Mouse (Mus musculus): ENCODE measurements at regions not wholly inside any gene's neighbourhood (a gene's known extent, or its start where the extent isn't known, plus 50 kb on each side); places are given as distances from the start of the nearest gene placed in this dataset.

DNA sequence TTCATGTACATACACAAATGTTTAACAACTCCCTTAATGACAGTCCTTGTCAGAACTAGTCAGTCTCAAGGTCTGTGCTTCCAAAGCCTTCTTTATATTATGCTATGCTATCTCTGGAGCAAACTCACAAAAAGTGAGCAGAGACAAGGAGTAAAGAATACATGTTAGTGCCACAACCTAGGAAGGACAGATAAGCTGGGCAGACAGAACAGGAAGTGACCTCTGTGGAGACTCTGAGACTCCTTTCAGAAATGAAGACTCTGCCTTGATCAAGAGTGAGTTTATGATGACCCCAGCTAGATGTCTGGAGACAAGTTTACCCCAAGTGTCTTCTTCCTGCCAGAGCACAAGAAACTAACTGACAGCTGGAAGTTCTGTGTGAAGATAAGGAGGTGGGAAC lies 343.8 kb downstream of the Ccser2 start:
- no peak for ATAC-seq (replicated peaks; ENCODE audit: poor library complexity, severe bottlenecking)

GRCm38 (mm10) chr14:36624134-36624533 lies 344.4 kb downstream of the Ccser2 start:
- ATAC-seq (replicated peaks; ENCODE audit: poor library complexity, severe bottlenecking) = no peak

- ATAC-seq (replicated peaks; ENCODE audit: poor library complexity, severe bottlenecking) = no peak
Measured at GRCm38 (mm10) chr14:36623036-36623435, 345.5 kb downstream of the Ccser2 start.

DNA sequence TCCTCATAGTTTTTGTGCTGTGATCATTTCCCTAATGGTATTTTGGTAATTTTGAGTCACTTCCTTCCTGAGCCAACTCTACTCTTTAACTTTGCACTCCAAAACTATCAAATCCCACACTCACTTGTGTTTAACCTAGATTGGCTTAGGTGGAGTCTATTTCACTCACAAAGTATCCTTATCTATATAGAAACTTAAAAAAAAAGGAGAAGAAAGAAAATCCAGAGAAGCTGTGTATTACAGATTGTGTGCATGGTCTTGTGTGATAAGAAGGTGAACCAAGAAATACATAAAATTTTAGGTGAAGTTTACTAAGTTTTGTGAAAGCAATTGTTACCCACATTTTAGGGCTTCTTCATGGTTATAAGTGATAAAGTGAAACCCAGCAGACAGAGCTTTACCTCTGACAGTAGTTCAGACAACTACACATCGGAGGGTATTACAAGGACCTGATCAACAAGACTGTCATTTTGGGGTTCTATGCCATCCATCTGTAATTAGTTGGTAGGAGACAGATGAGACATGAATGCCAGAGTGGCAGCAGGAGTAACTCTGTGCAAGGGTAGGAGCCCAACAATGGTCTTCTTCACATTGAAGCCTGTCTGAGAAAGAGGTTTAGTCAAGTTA lies 350.0 kb downstream of the Ccser2 start:
- ATAC-seq (replicated peaks; ENCODE audit: poor library complexity, severe bottlenecking) = no peak; the same call in 1 of the 2 replicates

DNA sequence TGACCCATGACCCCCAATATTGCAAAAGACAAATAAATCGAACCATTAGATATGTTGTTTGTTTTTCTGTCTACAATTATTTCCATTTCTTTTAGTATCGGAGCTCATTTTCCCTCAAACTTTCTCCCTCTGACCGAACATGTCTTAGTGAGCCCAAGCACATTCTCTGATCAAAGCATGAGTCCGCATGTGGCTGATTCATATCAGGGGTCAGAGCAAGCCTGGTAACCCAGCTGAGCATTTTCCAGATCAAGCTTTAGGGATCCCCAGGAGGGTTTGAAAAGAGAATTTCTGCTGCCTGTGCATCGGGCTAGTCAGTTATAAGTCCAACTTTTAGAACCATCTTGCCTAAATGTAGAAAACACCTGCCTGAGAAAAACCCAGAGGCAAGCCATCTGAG lies 350.6 kb downstream of the Ccser2 start:
- no peak for ATAC-seq (replicated peaks; ENCODE audit: poor library complexity, severe bottlenecking)

- ATAC-seq (replicated peaks; ENCODE audit: poor library complexity, severe bottlenecking) = no peak
Measured at GRCm38 (mm10) chr14:36614926-36615325, 353.7 kb downstream of the Ccser2 start.

- no peak for ATAC-seq (replicated peaks; ENCODE audit: poor library complexity, severe bottlenecking)
Measured at GRCm38 (mm10) chr14:36612860-36613259, 355.7 kb downstream of the Ccser2 start.

GRCm38 (mm10) chr14:36584065-36584635 lies 384.4 kb downstream of the Ccser2 start:
- peak; percentile 56; the same call in 1 of the 2 replicates for ATAC-seq (replicated peaks; ENCODE audit: poor library complexity, severe bottlenecking)

DNA sequence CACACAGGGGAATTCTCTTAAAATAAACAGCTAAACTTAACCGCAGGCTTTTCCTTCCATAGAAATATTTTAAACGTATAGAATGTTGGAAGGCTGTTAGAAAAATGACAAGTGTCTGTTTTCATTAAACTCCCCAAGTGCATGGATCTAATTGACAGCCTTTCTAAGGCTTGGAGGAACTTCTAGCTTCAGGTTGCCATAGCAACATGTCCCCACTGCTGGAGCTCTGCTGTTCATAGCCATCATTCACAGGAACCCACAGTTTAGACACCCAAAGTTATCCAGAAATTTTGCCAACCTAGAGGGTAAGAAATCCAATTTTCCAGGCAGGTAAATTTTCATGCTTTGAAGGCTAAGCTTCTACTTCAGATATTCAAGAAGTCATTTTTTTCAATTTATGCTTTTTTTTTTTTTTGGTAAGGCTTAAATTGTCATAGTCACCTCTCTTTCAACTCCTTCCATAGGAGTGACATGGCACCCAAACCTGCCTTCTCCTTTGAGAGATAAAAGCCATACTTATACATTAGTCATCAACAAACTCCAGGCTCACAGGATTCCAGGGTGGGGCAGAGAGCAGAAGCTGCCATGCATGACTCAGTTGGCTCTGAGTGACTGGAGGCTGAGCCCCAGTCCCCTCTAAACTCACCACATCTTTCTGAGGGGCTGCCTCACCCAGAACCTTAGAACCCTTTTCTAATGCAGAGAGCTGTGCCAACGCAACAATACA lies 385.1 kb downstream of the Ccser2 start:
- no peak for ATAC-seq (replicated peaks; ENCODE audit: poor library complexity, severe bottlenecking)

- no peak for ATAC-seq (replicated peaks; ENCODE audit: poor library complexity, severe bottlenecking)
Measured at GRCm38 (mm10) chr14:36563229-36563865, 405.2 kb downstream of the Ccser2 start.

DNA sequence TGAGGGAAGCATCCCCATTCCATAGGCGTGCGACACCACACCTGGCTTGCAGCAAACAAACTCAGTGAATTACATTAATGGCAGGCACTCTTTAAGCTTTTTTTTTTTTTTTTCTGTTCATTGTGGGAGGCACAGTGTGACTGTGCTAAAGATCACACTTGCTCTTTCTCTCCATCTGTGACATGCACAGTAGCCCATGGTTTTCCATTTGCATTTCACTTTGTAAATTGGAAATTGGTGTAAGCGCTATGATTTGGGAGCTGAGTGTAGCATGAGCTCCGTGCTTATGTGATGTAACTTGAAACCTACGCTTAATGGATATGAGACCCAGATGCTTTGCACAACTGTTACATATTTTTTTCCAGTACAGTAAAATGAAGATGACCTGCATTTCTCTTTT lies 431.2 kb downstream of the Ccser2 start:
- ATAC-seq (replicated peaks; ENCODE audit: poor library complexity, severe bottlenecking) = no peak

DNA sequence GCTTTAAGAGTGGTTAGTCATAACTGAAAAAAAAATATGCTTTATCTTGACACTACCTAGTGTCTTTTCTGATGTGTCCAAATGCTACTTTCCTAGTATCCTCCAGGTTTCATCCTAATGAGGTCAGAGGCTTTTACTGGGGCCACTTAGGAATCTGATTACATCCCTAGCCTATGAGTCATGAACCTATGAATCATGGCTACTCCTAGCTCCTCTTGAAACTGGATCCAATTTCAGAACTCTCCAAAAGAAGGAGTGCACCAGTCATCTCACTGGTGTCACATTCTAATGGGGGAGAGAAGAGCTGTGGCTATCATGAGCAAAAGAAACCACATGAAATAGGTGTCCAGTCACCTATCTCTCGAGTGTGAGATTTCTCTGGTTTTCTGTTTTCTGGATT lies 432.6 kb downstream of the 4930474N05Rik start:
- ATAC-seq (replicated peaks; ENCODE audit: poor library complexity, severe bottlenecking) = no peak

GRCm38 (mm10) chr14:36525591-36526037 lies 430.9 kb downstream of the 4930474N05Rik start:
- ATAC-seq (replicated peaks; ENCODE audit: poor library complexity, severe bottlenecking) = no peak

DNA sequence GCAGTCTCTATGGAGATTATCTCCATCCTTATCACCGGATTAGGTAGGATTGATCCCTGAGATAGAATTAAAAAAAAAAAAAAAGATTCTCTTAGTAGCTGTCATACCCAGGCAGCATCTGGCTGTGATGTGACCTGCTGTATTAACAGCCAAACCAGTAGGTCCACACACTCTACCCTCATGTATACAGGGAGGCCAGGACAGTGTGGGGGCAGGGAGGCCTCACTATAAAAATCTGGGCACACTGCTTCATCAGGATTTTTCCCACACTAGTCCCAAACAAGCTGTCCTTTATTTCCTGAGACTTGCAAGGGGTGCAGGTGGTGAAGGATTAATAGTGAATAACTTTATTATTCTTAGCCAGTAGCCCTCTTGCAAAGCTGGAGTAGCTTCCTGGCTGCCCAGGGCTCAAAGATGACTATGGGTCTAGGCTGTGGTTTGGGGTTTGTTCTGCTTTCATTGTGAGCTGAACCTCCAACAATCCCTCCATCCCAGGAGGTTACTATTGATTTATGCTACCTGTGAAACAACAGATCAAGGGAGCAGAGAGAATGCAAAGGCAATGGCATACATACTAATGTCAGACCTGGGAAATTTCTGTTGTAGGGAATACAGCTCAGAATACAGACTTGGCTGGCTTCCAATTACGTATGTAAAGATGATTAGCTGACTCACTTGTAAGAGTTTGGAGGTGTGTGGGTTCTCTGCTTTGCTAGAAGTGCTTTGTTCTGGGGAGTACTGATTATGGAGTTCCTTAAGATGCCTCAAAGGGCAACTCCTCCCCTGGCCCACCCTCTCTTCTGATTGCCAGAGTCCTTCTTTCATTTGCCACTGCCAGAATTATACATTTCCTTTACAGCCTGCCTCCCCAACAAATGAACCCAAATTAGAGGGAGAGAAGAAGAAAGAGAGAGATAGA lies 407.6 kb downstream of the 4930474N05Rik start:
- no peak for ATAC-seq (replicated peaks; ENCODE audit: poor library complexity, severe bottlenecking)

DNA sequence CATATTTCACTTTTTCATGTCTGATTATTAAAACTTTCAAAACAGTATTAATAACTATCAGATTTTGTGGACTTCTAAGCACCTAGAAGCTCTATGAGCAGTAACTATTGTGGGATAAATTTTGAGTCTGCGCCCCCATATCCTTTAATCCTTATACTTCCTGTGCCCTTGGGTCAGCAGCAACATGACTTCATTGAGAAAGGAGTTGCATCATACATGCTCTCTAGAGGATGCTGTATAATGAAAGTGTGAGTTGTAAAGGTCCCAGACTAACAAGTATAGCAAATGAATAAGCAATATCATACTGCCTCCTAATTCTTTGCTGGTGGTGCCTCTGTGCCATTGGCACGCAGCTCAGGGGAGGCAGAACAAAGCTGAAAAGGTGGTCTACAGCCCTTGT lies 404.6 kb downstream of the 4930474N05Rik start:
- ATAC-seq (replicated peaks; ENCODE audit: poor library complexity, severe bottlenecking) = no peak

- ATAC-seq (replicated peaks; ENCODE audit: poor library complexity, severe bottlenecking) = no peak
Measured at GRCm38 (mm10) chr14:36485499-36485898, 390.8 kb downstream of the 4930474N05Rik start.

- ATAC-seq (replicated peaks; ENCODE audit: poor library complexity, severe bottlenecking) = no peak
Measured at GRCm38 (mm10) chr14:36471617-36472016, 376.9 kb downstream of the 4930474N05Rik start.

- no peak for ATAC-seq (replicated peaks; ENCODE audit: poor library complexity, severe bottlenecking)
Measured at GRCm38 (mm10) chr14:36470362-36470761, 375.6 kb downstream of the 4930474N05Rik start.

- peak; percentile 59 for ATAC-seq (replicated peaks; ENCODE audit: poor library complexity, severe bottlenecking)
Measured at GRCm38 (mm10) chr14:36453049-36453448, 358.3 kb downstream of the 4930474N05Rik start.

DNA sequence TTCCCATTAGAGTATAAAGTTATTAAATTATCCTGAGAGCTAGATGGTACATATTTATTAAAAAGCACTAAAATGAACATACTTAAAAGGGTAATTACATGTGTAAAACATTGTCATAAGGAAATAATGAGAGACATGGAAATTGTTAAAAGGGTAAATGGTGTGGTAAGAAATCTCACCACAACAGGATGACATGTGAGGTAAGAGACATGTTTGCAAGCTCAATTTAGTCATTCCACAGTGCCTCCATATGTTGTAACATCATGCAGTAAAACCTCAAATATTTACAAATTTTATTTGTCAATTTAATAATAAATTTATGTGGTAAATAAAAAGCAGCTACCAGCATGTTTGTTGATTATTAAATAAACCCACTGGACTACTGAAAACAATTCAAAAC lies 355.4 kb downstream of the 4930474N05Rik start:
- ATAC-seq (replicated peaks; ENCODE audit: poor library complexity, severe bottlenecking) = peak; percentile 79

Data from granulocyte monocyte progenitor cell, adult 5-6 weeks (primary cell).